Mouse (Mus musculus) retina, embryonic 14.5 days (tissue): ENCODE data around the gene Akr1c21.
"Not testable (repeated sequence)": the region's sequence is repeated elsewhere in the genome, so short reads cannot be mapped to it uniquely, and the experiment has no call there.

ENCODE experiments used
- DNase-seq: peaks from one replicate; pipeline ENCODE4 v3.0.0-alpha.2; 2015; ENCODE audit warnings: low spot score

Akr1c21 gene

GRCm38 (mm10) chr13:4573871-4574270 lies at the start of gene Akr1c21:
TSS of gene Akr1c21 (plus strand) at chr13:4574075.
- DNase-seq: no peak

GRCm38 (mm10) chr13:4559143-4559542 lies 14.7 kb upstream of the Akr1c21 start:
- no peak for DNase-seq

GRCm38 (mm10) chr13:4560500-4560899 lies 13.4 kb upstream of the Akr1c21 start:
- DNase-seq: no peak

- no peak for DNase-seq
Observed at GRCm38 (mm10) chr13:4565996-4566395, 7.9 kb upstream of the Akr1c21 start.

- no peak for DNase-seq
Observed at GRCm38 (mm10) chr13:4576921-4577320, 3.0 kb downstream of the Akr1c21 start.

GRCm38 (mm10) chr13:4603431-4603830 lies 29.6 kb downstream of the Akr1c21 start:
- not testable (repeated sequence) for DNase-seq

GRCm38 (mm10) chr13:4606821-4607220 lies 32.9 kb downstream of the Akr1c21 start:
- DNase-seq: no peak

GRCm38 (mm10) chr13:4608530-4608929 lies 34.7 kb downstream of the Akr1c21 start:
- DNase-seq: no peak

- DNase-seq: peak; percentile 86
Observed at GRCm38 (mm10) chr13:4608961-4609409, 35.1 kb downstream of the Akr1c21 start, which contains the start of gene Akr1e1. TSS of gene Akr1e1 (minus strand) at chr13:4609174.

GRCm38 (mm10) chr13:4610902-4611301 lies 37.0 kb downstream of the Akr1c21 start:
- DNase-seq: peak; percentile 70
